Mouse (Mus musculus) R1 (cell line): ENCODE results near the gene Psmd4.
"Not testable (repeated sequence)": the region's sequence is repeated elsewhere in the genome, so short reads cannot be mapped to it uniquely, and the experiment has no call there.

Source experiments
- DNase-seq: peaks from one replicate; pipeline ENCODE4 v3.0.0-alpha.2; 2018; ENCODE audit warnings: low read depth, low spot score

Psmd4 gene

GRCm38 (mm10) chr3:95042166-95042837 lies at the start of gene Psmd4:
Gene Psmd4 (minus strand): TSS chr3:95042614.
- DNase-seq = peak; percentile 99

DNA sequence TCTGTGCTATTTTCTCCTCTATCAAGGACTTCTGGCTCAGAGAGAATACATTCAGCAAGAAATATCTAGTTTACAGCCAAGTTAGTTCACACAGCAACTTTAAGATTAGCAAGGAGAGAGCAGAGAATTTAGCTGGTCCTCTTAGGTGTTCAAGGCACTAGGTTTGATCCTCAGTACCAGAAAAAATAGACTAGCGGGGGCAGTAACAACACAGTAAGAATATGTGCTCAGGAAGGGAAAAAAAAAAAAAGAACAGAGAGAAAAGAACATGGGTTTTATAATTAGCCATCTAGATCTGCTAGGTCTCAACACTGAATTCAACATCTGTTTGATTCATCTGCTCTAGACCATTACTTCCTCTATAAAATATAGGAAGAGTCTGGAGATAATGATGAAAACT lies 45.7 kb upstream of the Psmd4 start:
- no peak for DNase-seq

- DNase-seq = peak; percentile 77
Measured at GRCm38 (mm10) chr3:95071606-95072005, 29.2 kb upstream of the Psmd4 start.

GRCm38 (mm10) chr3:95066570-95066969 lies 24.2 kb upstream of the Psmd4 start:
- DNase-seq = peak; percentile 97

DNA sequence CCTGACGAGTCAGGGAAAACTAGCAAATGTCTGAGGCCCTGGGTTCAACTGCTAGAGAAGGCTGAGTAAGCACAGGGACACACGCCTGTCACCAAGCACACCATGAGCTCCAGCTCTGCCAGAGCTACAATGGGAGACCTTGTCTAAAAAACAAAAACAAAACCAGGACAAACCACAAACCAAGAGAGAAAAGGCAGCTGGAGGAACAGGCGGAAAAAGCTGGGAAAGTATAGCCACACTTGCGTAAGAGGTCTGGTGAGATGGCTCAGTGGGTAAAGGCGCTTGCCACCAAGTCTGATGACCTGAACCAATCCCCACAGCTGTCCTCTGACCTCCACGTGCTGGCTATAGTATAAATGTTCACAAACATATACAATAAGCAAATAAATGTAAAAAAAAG lies 23.7 kb upstream of the Psmd4 start:
- no peak for DNase-seq

DNA sequence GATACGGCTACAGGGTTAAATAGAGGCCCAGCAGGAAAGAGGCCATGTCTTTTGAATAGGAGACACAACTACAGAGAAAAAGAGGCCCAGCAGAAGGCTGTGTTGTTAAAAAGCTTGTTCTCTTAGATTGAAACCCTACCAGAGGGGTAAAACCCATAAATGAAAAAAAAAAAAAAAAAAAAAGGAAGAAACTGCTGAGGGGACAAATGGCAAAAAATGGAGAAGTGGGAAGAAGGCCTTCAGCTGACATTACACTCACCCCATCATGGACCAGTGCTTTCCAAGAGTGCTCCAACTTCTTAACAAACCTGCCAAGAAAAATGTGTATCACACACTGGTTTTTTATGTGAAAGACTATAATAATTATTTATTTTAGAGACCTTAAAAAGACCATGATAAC lies 23.1 kb upstream of the Psmd4 start:
- DNase-seq = no peak

DNA sequence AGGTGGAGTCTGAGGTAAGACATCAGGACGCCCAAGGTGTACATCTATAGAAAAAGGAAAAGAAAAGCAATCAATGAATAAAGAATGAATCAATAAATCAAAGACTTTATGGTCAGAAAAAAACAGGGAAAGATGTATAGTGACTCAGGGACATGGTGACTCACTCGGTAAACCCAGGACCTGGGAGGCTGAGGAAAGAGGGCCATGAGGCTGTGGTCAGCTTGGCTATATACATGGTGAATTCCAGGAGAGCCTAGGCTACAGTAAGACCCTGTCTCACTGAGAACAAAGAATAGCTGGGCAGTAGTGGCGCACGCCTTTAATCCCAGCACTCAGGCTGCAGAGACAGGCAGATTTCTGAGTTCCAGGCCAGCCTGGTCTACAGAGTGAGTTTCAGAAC lies 21.3 kb upstream of the Psmd4 start:
- no peak for DNase-seq

GRCm38 (mm10) chr3:95058078-95058477 lies 15.7 kb upstream of the Psmd4 start:
- peak; percentile 34 for DNase-seq

GRCm38 (mm10) chr3:95056275-95056674 lies 13.9 kb upstream of the Psmd4 start:
- no peak for DNase-seq

- peak; percentile 45 for DNase-seq
Measured at GRCm38 (mm10) chr3:95054481-95055260, 12.3 kb upstream of the Psmd4 start.

- DNase-seq = peak; percentile 89
Measured at GRCm38 (mm10) chr3:95053701-95054100, 11.3 kb upstream of the Psmd4 start.

DNA sequence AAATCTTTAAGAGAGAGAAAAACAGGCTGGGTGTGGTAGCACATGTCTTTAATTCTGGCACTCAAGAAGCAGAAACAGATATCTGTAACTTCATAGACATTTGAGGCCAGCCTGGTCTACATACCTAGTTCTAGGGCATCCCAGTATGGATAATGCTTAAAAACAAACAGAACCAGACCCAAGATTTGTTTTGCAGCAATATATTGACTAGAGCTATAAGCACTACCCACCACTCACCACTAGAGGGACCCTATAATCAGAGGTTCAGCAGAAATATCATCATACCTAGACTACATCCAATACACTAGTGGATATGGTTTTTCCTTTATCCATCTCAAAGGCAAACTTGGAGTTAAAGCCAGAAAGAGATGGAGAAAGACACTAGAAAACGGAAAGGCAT lies 10.5 kb upstream of the Psmd4 start:
- DNase-seq = peak; percentile 72

GRCm38 (mm10) chr3:95047914-95048313 lies 5.5 kb upstream of the Psmd4 start:
- no peak for DNase-seq

DNA sequence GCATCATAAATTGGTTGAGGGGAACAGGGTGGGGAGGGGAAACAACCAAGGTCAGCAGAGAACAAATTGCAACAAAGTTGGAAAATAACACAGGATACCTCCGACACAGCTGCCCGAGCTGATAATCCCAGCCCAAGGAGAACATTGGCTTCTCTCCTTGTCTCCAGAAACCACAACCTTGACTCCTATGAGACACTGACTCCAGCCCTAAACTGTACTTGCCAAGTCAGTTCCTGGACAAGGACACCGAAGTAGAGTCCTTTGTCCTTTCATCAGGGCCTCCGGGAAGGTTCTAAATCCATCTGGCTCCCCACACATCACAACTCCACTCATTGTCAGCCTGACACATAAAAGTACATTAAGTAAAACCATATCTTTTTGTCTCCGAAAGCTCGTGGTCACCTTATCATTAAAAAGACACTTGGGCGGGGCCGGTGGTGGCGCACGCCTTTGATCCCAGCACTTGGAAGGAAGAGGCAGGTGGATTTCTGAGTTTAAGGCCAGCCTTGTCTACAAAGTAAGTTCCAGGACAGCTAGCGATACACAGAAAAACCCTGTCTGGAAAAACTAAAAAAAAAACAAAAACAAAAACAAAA lies 4.1 kb upstream of the Psmd4 start:
- DNase-seq = no peak

- no peak for DNase-seq
Measured at GRCm38 (mm10) chr3:95043251-95043650, 837 bp upstream of the Psmd4 start.

DNA sequence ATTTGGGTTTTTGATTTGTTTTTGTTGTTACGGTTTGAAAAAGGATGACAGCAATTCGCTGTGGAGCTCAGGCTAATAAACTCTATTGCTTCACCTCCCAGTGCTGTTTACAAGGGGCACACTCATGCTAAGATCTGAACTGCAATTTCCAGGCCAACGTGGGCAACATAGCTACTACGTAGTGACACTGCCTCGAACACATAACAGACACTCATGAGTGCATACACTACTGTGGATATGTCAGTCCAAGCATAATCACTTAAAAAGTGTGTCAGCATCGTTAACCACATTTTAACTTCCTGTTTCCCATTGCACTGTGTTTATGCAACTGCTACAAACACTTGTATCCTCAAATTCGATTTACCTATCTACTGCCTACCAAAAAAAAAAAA lies 420 bp upstream of the Psmd4 start:
- no peak for DNase-seq

GRCm38 (mm10) chr3:95041625-95042024 lies 789 bp downstream of the Psmd4 start:
- no peak for DNase-seq

DNA sequence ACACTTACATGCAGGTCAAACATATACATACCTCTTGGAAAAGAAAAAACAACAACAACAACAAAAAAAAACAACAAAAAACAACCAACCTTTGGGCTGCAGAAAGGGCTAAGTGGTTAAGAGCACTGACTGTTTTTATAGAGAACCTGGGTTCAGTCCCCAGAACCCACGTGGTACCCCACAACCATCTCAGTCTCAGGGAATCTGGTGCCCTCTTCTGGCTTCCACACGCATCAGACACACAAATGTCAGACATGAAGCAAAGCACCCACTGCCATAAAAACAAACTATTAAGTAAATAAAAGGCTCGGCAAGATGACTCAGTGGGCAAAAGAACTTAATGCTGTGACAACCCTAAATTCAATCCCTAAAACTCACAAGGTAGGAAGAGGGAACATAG lies 12.5 kb downstream of the Psmd4 start:
- peak; percentile 57 for DNase-seq

GRCm38 (mm10) chr3:95029291-95029827 lies 13.1 kb downstream of the Psmd4 start:
- DNase-seq = not testable (repeated sequence)

DNA sequence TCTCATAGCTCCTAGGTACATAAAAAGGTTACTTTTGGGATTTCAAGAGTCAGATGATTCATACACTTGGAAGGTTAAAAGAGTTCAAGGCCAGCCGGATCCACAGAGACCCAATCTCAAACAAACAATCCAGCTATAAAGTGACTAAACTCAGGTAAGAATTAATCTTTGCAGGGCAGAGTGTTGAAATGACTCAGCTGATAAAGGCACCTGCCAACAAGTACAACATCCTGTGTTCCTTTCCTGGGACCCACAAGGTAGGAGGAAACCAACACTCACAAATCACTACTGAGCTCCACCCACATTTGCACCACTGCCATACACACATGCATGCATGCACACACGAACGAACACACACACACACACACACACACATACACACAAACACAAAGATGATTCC lies 13.8 kb downstream of the Psmd4 start:
- DNase-seq = no peak

- DNase-seq = no peak
Measured at GRCm38 (mm10) chr3:95027701-95028100, 14.7 kb downstream of the Psmd4 start.

DNA sequence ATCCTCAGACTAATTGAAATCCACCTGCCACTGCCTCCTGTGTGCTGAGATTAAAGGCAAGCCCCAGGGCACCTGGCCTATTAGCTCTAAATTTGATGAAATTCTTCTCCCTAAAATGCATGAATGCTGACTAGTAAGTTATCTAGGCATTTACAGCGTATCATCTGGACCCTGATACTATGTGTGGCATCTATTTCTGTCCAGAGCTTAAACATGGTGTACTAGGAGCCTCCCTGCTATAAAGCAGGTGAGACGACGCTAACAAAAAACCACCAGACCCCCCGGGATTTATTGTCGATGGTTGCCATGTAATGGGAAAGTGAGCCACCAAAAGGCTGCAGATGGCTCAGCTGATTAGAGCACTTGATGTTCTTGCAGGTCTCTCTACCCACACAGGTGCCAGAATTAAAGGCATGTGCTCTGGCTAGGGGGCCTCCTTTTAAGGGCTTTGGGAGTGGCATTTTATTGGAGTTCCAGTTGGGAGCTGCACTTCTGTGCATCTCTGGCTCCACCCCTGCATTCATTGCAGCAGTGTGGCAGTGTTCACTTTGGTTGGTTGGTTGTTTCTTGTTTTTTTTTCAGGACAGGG lies 15.3 kb downstream of the Psmd4 start:
- peak; percentile 45 for DNase-seq
